Mouse (Mus musculus) neutrophil, adult 59 days (primary cell): Measurements from ENCODE around the gene Mcfd2. TPM values are rescaled to one million over a fixed set of nuclear protein-coding genes. Genes with fewer than 3 reads are reported as not detected.

Experiments used
- total RNA-seq, 2 experiments: library from RNA; stranded (reverse); gene quantifications; 1 replicate in 1 of 2; 2 replicates in 1 of 2; pipeline ENCODE4 v1.2.4; 2023

The Mcfd2 gene
- 10 to 100 TPM; 26.6 to 28.0 TPM for total RNA-seq

DNA sequence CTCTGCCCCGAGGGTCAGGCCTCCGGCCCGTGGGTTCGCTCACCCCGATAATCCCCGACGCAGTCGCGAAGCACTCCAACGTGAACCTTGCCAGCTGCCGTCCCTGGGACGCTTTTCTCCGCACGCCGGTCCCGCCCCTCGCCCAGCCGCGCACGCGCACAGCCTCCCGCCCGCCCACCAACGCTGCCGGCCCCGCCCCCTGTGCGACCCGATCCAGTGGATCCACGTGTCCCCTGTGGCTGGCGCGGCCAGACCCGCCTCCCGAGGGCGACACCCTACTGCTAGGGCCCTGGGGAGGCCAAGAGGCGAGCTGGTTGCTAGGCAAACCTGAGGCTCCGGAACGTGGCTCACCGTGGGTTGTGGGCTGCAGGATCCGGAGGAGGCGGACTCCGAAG is at the start of gene Mcfd2:
Gene Mcfd2 (minus strand): TSS at position 144 of the 395 bp plus-strand sequence.

GRCm38 (mm10) chr17:87282706-87283053 is 16.9 kb upstream of the Mcfd2 start, which contains the start of gene Ttc7:
Gene Ttc7 (plus strand): TSS chr17:87282886.

Other genes with a start within 250 kb of the Mcfd2 start
- gene Pigf, start 240.5 kb downstream of the Mcfd2 start, total RNA-seq, result 1 to 10 TPM; 8.1 to 8.7 TPM
- 10 to 100 TPM; 61.4 to 70.3 TPM for gene Cript, start 240.4 kb downstream of the Mcfd2 start, total RNA-seq
- gene Socs5, start 158.3 kb downstream of the Mcfd2 start, total RNA-seq, result 1 to 10 TPM; 5.4 to 6.2 TPM
- gene Ttc7, start 17.0 kb upstream of the Mcfd2 start, total RNA-seq, result 100 to 1,000 TPM; 148 to 167 TPM
- gene Stpg4, start 161.8 kb upstream of the Mcfd2 start, total RNA-seq, result not detected
- gene Calm2, start 181.0 kb upstream of the Mcfd2 start, total RNA-seq, result 100 to 1,000 TPM; 386 to 434 TPM